Mouse (Mus musculus): ENCODE data around the gene Mtrr. TPM values are rescaled to one million over a fixed set of nuclear protein-coding genes. Genes with fewer than 3 reads are reported as not detected.
"Not testable (repeated sequence)": the region's sequence is repeated elsewhere in the genome, so short reads cannot be mapped to it uniquely, and the experiment has no call there.

Gene Mtrr
- total RNA-seq, 2 experiments from 2014 or later, result 14.8 to 15.5 TPM

- DNase-seq (ENCODE audit: extremely low spot score in 1 of 2, low spot score in 2 of 2), result peak in 1 of 2 experiments; percentile 44
Measured at GRCm38 (mm10) chr13:68553391-68553790, 28.6 kb downstream of the Mtrr start.

More at GRCm38 (mm10) chr13:68553391-68553790, 28.6 kb downstream of the Mtrr start:
- H3K4me3 ChIP-seq, H3K27ac ChIP-seq: not testable (repeated sequence)
- intact Hi-C loops (cut with DNase I), result loop anchor here (5.0 to 10.0 kb wide), 2 partner anchors 179 to 686 kb away; no protein-coding TSS in a partner anchor
- TF ChIP-seq CTCF (IDR thresholded peaks at IDR 0.05), result peak; percentile 33

Other genes starting within 250 kb of the Mtrr start
- 10 to 100 TPM; 14.9 to 18.9 TPM for gene Fastkd3, start 85 bp upstream of the Mtrr start, total RNA-seq (2021)
- gene 1700001L19Rik, start 15.3 kb upstream of the Mtrr start, total RNA-seq (2021), result 10 to 100 TPM; 19.9 to 22.0 TPM

Measured in left cerebral cortex, adult 2 months (tissue).